Mouse (Mus musculus) embryonic facial prominence, embryonic 14.5 days (tissue): ENCODE results near the gene Pax7. TPM values are rescaled to one million over a fixed set of nuclear protein-coding genes. Genes with fewer than 3 reads are reported as not detected.

Experiments used
- ATAC-seq: fragments of 200-750 bp; cut with Nextera tagmentation; 2 replicates; pipeline ENCODE4 v1.8.0; 2017; ENCODE audit warnings: low read depth, moderate number of reproducible peaks, moderate TSS enrichment
- DNase-seq: peaks from one replicate; pipeline ENCODE4 v3.0.0-alpha.2; 2015; ENCODE audit warnings: low spot score
- H3K27ac ChIP-seq: fragments of 300-500 bp; sonication (generic); replicated peaks from 2 replicates; pipeline ENCODE4 v1.5.1; 2014; ENCODE audit warnings: low read depth, mild to moderate bottlenecking, low read length, moderate library complexity
- H3K27me3 ChIP-seq: fragments of 300-500 bp; sonication (generic); replicated peaks from 2 replicates; pipeline ENCODE4 v1.6.1; 2014; ENCODE audit warnings: low read length; ENCODE audit not compliant: control insufficient read depth, insufficient read depth
- H3K36me3 ChIP-seq: fragments of 300-500 bp; sonication (generic); 2 replicates; pipeline ENCODE4 v1.6.1; 2014; ENCODE audit warnings: low read length, mixed read lengths; ENCODE audit not compliant: control insufficient read depth, insufficient read depth
- H3K4me1 ChIP-seq: fragments of 300-500 bp; sonication (generic); 2 replicates; pipeline ENCODE4 v1.6.1; 2014; ENCODE audit warnings: antibody characterized with exemption, low read length; ENCODE audit not compliant: control insufficient read depth, insufficient read depth
- H3K4me2 ChIP-seq: fragments of 300-500 bp; sonication (generic); 2 replicates; pipeline ENCODE4 v1.6.1; 2014; ENCODE audit warnings: low read depth, mild to moderate bottlenecking, low read length, moderate library complexity, mixed read lengths
- H3K4me3 ChIP-seq: fragments of 300-500 bp; sonication (generic); 2 replicates; pipeline ENCODE4 v1.5.1; 2014; ENCODE audit warnings: low read depth, mild to moderate bottlenecking, low read length
- H3K9ac ChIP-seq: fragments of 300-500 bp; sonication (generic); 2 replicates; pipeline ENCODE4 v1.6.1; 2014; ENCODE audit warnings: low read depth, mild to moderate bottlenecking, low read length, moderate library complexity, mixed read lengths
- H3K9me3 ChIP-seq: fragments of 300-500 bp; sonication (generic); 2 replicates; pipeline ENCODE4 v1.6.1; 2016; ENCODE audit warnings: low read length; ENCODE audit not compliant: control insufficient read depth
- WGBS: fragments of 180-500 bp; shearing (Covaris S2); extraction: QIAGEN DNeasy Blood & Tissue Kit; methylation state at CpG from one replicate; pipeline ENCODE4 v1.1.7; 2014; 5-methylcytosine and 5-hydroxymethylcytosine counted together
- polyA plus RNA-seq: library from polyadenylated mRNA; unstranded; fragments of >200 nt; fragmentation: Nextera tagmentation; extraction: Ambion mirVana; gene quantifications from 2 replicates; pipeline ENCODE4 v1.2.1, GENCODE M21; 2014

Pax7 gene
- polyA plus RNA-seq, 1 experiment from 2014 or later: 2.6 TPM

DNA sequence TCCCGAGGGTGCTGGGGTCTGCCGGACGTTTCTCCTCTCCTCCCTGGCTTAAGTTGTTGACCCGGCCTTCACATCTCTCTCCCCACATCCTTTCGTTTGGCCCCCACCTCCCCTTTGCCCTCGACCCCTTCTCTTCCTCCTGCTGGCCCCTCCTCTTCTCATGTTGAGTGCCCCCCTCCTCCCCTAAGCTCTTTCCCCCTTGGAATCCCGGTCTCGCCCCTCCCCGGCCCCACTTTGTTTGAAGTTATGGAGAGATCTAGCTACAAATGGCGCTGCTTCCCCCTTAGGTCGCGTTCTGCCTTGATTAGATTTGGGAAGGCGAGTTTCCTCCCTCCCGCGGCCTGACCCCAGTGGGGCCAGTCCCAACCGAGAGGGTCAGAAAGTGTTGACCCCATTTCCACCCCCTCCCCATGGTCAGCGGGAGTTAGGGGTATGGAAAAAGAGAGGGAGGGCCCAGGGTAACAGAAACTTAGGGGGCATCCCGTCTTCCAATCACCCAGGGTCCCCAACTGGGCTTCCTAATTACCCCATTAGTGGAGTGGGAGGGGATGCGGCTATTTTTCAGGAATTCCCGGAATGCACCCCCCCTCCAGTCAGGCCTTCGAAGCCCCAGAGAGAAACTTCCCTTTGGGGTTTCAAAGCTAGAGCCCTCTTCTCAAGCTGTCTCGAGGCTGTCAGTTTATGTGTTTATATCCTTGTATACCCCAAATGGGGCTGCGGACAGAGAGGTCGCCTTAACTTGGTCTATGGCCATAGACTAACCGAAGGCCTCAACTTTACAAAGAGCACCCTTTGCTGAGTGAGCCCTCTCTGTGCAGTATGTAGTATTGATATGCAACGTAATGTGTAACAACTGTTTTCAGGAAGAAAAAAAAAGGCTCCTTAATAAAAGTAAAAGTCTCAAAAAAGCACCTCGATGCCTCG is 10.9 kb downstream of the Pax7 start:
- WGBS: 3% methylated on average over 28 of the region's 28 CpGs
- H3K27ac ChIP-seq: peak overlapping the region; percentile 29; the same call in 1 of the 2 replicates
- peak overlapping the region; percentile 37 for H3K4me3 ChIP-seq

DNA sequence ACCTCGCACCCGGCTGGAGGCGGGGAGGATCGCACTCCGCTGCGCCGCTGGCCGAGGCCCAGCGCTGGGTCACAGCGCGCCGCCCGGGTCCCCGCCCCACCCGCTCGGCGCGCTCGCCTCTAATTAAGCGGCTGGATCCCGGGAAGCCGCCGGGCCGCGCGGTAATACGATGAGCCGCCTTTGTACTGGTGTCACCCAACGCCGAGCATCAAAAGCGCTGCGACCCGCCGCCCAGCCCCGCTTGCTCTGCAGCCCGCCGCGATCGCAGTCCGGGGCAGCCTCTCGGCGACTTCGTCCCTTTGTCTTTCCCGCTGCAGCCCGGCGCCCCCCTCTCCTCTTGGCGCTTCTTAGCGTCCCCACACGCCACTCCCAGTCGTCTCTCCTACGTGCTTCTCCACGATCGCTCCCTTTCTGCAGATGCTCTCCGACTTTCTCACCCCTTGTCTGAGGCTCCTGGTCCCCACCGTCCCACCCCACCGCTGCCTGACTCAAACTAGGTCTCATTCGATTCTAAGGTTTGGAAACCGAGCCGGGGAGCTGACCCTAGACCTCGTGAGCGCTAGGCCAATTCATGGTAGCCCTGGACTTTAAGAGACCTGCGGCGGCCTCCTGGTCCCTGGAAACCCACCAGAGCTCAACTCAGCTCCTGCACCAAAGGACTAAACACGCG is 11.7 kb downstream of the Pax7 start:
- Histone ChIP-seq H3K9me3 (no peaks in the 10 kb centered on the region), H3K27ac (peak overlapping the region; percentile 29; the same call in 1 of the 2 replicates), H3K36me3 (no peaks in the 10 kb centered on the region), H3K4me2 (peak overlapping the region; percentile 53), H3K27me3 (peaks cover 98% of the 10 kb centered on the region), H3K4me1 (peaks cover 5% of the 10 kb centered on the region; the same call in 1 of the 2 replicates), H3K4me3 (peak overlapping the region; percentile 37), H3K9ac (peak overlapping the region; percentile 50)
- peak; percentile 74 for ATAC-seq
- WGBS: under 1% methylated on average over 37 of the region's 65 CpGs
- peak; percentile 63 for DNase-seq

More for the DNA sequence above, 10.9 kb downstream of the Pax7 start:
- Histone ChIP-seq H3K36me3 (no peaks in the 10 kb centered on the region), H3K27me3 (peaks cover 98% of the 10 kb centered on the region), H3K9ac (peak overlapping the region; percentile 50; the same call in 1 of the 2 replicates), H3K4me2 (peak overlapping the region; percentile 53), H3K9me3 (no peaks in the 10 kb centered on the region), H3K4me1 (peaks cover 5% of the 10 kb centered on the region; the same call in 1 of the 2 replicates)
- ATAC-seq (no peak), DNase-seq (no peak)

DNA sequence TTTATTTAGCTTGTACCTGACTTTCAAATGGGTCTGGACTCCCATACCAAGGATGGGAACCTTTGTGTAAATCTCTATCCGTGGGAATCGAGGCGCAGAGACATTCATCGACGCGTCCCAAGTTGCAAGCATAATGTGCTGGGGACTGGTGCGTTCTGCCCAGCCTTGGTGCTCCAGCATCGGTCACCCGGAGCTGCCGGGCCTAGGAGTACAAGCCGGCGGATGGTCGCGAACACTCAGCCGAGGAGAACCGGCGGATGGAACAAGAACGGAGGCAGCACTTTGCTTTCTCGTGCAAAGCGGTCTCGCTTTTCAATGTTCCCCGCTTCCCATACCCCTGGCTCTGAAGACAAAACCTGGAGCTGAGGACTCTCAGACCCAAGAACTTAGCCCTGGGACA is 12.3 kb downstream of the Pax7 start:
- H3K27ac ChIP-seq: no peak overlapping the region
- H3K9me3 ChIP-seq: no peaks in the 10 kb centered on the region
- H3K36me3 ChIP-seq: no peaks in the 10 kb centered on the region
- peaks cover 98% of the 10 kb centered on the region for H3K27me3 ChIP-seq
- no peak for DNase-seq
- H3K9ac ChIP-seq: peak overlapping the region; percentile 50
- peaks cover 5% of the 10 kb centered on the region; the same call in 1 of the 2 replicates for H3K4me1 ChIP-seq
- H3K4me3 ChIP-seq: peak overlapping the region; percentile 37
- peak overlapping the region; percentile 53 for H3K4me2 ChIP-seq
- WGBS: 2% methylated on average over 22 of the region's 22 CpGs
- no peak for ATAC-seq

DNA sequence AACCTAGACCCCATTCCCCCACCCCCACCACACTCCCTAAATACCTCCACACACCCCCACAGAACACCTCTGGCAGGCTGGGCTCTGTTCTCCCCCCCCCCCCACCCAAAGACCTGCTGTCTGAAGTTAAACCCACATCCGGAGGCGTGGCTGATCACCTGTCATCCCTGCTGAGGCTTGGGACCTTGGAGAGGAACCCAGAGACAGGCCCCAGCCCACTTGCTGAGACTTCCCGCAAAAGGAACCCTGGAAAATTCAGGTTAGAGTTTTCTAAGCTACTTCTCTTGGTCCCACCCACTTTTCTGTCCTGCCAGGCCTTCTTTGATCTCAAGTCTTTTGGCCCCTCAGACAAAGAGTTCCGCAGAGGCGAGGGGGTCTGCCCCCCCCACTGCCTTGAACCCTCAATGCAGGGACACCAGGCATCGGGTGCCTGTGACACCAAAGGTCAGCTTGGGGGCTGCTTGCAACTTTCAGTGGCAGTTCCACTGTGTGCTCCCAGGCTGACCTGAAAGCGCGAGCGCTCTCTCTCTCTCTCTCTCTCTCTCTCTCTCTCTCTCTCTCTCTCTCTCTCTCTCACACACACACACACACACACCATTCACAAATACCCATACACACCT is 13.8 kb downstream of the Pax7 start:
- H3K9ac ChIP-seq: no peak overlapping the region
- H3K4me3 ChIP-seq: no peak overlapping the region
- 4% methylated on average over 7 of the region's 9 CpGs for WGBS
- no peak for DNase-seq
- H3K27ac ChIP-seq: no peak overlapping the region
- H3K27me3 ChIP-seq: peaks cover 92% of the 10 kb centered on the region
- H3K36me3 ChIP-seq: no peaks in the 10 kb centered on the region
- H3K4me1 ChIP-seq: peaks cover 5% of the 10 kb centered on the region; the same call in 1 of the 2 replicates
- no peaks in the 10 kb centered on the region for H3K9me3 ChIP-seq
- ATAC-seq: no peak
- H3K4me2 ChIP-seq: no peak overlapping the region

DNA sequence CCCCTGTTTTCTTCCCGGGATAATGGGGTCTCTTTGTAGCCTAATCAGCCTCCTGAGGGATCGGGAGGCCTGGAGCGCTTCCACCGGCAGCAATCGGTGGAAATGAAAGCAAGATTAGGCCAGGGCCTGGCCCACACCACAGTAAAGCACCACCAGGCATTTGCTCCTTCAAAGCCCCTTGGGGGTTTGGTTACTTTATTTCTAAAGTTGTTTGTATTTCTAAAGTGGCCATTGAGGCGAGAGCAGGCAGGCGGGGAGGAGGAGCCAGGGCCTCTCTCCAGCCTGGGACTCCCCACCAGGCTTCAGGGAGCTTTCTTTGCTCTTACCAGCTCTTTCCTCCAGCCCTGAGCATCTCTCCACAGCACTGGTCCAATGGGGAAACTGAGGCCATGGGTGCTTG is 15.2 kb downstream of the Pax7 start:
- no peak overlapping the region for H3K27ac ChIP-seq
- no peaks in the 10 kb centered on the region for H3K36me3 ChIP-seq
- H3K9me3 ChIP-seq: no peaks in the 10 kb centered on the region
- H3K27me3 ChIP-seq: peaks cover 91% of the 10 kb centered on the region
- no peak overlapping the region for H3K4me3 ChIP-seq
- 8% methylated on average over 7 of the region's 7 CpGs for WGBS
- H3K4me1 ChIP-seq: peaks cover 5% of the 10 kb centered on the region; the same call in 1 of the 2 replicates
- H3K9ac ChIP-seq: no peak overlapping the region
- no peak overlapping the region for H3K4me2 ChIP-seq
- ATAC-seq: no peak
- DNase-seq: peak; percentile 64

DNA sequence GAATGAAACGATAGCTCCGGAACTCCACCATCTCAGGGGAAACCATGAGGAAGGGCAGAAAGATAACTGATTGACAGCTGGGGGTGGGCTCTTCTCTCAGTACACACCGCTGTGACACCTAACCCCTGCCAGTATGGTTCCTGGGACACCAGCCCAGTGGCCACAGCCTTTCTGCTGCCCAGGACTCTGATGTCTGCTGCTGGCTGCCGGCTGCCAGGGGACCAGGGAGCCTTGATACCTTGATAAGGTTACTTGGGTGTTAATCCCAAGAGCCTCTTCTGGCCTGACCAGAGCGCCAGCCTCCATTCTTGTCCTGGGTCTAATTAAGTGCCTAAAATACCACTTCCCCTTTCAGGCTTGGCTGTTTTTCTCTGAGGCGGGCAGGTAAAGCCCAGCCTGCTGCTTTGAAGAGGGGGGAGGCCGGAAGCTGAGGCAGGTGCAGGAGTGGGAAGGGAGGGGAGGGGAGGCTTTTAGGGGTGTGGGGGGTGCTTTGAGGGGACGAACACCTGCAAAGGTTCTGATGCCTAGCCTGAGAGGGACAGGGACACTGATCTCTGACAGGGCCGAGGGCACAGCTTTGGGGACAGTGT is 19.9 kb downstream of the Pax7 start:
- no peak overlapping the region for H3K27ac ChIP-seq
- H3K4me2 ChIP-seq: no peak overlapping the region
- 24% methylated on average over 9 of the region's 9 CpGs for WGBS
- no peak overlapping the region for H3K4me3 ChIP-seq
- no peak for DNase-seq
- peaks cover 11% of the 10 kb centered on the region for H3K4me1 ChIP-seq
- no peaks in the 10 kb centered on the region for H3K9me3 ChIP-seq
- no peak overlapping the region for H3K9ac ChIP-seq
- no peaks in the 10 kb centered on the region for H3K36me3 ChIP-seq
- ATAC-seq: no peak
- H3K27me3 ChIP-seq: peaks cover 69% of the 10 kb centered on the region

DNA sequence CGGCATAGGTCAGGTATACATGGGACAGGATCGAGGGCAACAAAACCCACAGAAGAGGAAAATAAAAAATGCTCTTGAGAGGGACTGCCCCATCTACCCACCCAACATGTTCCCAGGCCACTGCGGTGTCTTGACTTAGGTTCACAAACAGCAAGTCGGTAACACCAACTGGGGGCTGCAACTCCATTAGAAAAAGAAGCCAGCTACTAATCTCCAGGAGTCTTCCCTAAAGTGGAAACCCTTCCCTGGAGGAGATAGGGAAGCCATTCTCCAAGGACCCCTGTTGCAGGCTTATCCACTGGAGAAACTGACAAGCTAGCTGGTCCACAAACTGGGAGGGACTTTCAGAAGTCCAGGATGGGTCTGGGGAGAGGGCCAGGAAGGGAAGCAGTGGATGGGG is 21.4 kb downstream of the Pax7 start:
- no peak overlapping the region for H3K27ac ChIP-seq

DNA sequence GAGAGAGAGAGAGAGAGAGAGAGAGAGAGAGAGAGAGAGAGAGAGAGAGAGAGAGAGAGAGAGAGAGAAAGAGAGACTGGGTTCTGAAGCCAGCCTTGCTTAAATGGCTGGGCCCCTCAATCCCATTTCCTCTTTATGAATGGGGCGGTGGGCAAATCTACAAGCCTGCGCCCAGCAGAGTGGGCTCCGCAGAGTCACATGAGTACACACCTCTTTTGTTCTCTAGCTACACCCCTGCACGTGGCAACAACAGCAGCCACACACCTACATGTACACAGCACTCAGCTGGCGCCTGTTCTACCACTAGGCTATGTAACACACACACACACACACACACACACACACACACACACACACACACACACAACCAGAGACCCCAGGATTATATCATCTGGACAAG is 21.9 kb downstream of the Pax7 start:
- H3K4me3 ChIP-seq: no peak overlapping the region
- no peak for ATAC-seq

More for the DNA sequence above, 21.4 kb downstream of the Pax7 start:
- Histone ChIP-seq H3K9ac (no peak overlapping the region), H3K36me3 (no peaks in the 10 kb centered on the region), H3K4me3 (no peak overlapping the region), H3K27me3 (peaks cover 62% of the 10 kb centered on the region), H3K4me1 (peaks cover 12% of the 10 kb centered on the region), H3K9me3 (no peaks in the 10 kb centered on the region), H3K4me2 (no peak overlapping the region)
- ATAC-seq (no peak), DNase-seq (no peak)
- 58% methylated on average over 4 of the region's 4 CpGs for WGBS

More for the DNA sequence above, 21.9 kb downstream of the Pax7 start:
- Histone ChIP-seq H3K27ac (no peak overlapping the region; the same call in 1 of the 2 replicates), H3K9me3 (no peaks in the 10 kb centered on the region), H3K36me3 (no peaks in the 10 kb centered on the region), H3K9ac (no peak overlapping the region), H3K4me2 (peak overlapping the region; percentile 46; the same call in 1 of the 2 replicates), H3K27me3 (peaks cover 62% of the 10 kb centered on the region), H3K4me1 (peaks cover 12% of the 10 kb centered on the region)
- no peak for DNase-seq
- 23% methylated on average over 5 of the region's 5 CpGs for WGBS
